Mouse (Mus musculus) 3T3-L1 (cell line): ENCODE data around the gene Mak.
A peak's percentile ranks its signal among the peaks of the same experiment; 100 is the strongest.

Experiments
- DNase-seq: peaks from one replicate; pipeline ENCODE4 v3.0.0-alpha.2; 2015; ENCODE audit warnings: low read depth, low spot score

The Mak gene

DNA sequence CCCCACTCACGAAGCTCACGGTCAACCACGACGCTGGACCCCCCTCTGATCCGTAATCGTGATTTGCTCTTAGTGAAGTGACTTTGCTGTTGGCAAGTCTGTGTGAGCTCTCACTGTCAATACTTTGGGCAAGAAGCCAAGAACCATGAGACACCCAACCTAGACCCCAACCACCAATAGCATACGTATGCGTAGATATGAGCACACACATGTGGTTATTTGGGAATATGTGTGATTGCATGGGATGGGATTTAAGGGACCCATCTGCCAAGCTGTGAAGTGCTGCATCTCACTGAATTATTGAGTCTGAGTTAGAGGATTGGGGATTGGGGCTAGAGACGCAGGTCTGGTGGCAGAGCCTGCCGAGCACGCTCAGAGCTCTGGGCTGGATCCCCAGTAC lies 7.9 kb downstream of the Mak start:
- DNase-seq: no peak

- DNase-seq: no peak
These were observed 11.9 kb downstream of the Mak start for GRCm38 (mm10) chr13:41067618-41068017.

DNA sequence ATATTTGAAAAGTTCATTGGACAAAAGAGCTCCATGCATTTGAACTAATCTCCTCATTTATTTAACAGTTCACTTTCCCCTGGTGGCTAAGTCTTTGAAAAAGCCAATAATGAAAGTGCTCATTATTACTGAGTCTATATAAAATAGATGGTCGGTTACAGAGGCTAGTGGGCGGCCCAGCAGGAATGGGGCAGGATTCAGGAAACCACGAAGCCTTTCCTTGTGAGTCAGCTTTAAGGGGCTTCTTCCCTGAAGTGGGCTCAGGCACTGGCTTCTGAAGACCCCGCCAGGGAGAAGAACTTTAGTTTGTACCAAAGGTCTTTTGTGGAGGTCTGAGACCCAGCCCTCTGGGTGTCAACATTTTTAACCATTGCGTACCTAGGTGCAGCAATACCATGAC lies 27.5 kb downstream of the Mak start:
- no peak for DNase-seq

DNA sequence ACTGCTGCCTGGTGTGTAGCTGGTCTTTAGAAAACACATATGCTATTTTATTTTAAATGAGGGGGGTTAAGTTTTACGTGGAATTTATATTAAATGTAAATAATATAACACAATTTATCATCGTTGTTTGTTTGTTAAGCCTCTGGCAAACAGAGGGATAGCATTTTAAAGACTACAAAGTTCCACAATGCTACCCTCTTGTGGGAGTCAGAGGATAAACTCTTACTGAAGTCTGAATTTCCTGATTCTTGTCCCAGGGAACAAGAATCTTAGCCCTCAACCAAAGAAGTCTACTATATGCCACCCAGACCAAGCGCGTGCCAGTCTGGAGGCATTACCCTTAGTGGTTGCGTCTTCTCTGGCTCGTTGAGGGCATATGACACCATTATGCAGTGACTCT lies 32.2 kb downstream of the Mak start:
- peak; percentile 12 for DNase-seq

DNA sequence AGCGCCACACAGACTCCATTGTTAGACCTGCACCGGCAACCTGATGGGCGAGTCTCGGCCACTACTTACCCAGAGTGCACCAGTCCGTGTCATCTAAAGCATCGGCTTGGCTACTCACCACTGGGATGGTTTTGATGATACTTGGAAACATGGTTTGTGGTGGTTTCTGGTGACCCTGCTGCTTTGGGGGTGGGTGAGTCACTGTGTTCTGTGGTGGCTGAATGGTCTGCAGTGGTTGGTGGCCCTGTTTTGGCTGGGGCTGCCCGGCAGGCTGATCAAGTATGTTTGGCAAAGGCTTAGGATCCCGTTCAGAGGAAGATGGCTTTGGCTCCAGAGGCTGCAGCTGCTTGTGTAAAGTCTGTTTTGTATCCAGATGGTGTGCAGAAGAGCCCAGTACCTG lies 33.6 kb downstream of the Mak start:
- DNase-seq: no peak

GRCm38 (mm10) chr13:41042511-41042910 lies 37.0 kb downstream of the Mak start:
- no peak for DNase-seq

DNA sequence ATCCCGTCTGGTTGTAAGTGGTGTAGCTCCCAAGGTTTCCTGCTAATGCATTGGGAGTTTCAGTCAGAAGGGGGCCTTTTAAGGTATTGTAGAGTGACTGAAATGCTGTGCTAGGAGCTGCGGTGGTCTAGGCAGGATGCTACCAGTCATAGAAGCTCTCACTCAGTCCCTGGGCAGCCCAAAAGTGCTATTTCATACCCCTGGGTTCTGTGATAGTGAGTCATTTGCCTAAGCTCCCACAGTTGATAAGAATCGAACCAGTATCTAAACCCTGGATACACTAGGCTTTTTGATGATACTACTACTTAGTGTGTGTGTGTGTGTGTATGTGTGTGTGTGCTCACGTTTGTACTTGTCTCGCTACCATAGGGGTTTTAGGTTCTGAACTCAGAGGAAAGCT lies 49.4 kb downstream of the Mak start:
- no peak for DNase-seq

GRCm38 (mm10) chr13:41022099-41022498 lies 57.4 kb downstream of the Mak start:
- DNase-seq: no peak

DNA sequence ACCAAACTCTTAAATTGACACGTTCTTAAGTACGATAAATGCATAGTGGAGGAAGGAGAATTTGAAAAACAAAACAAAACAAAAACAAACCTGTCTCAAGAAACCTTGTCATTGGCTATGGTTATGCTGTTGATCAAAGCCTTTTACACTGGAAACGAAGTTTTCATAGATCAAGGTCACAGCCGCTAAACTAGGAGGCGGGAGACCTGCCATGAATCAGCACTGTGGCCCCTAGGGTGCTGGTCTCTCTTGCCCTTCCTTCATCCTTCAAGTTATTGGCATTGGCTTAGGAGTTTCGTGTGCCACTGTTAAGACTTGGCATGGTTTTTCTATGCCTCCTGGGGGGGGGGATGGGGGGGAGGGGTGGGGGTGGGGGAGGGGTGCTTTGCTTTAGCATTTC lies 57.9 kb downstream of the Mak start:
- no peak for DNase-seq

- no peak for DNase-seq
These were observed 59.0 kb downstream of the Mak start for GRCm38 (mm10) chr13:41020494-41020893.

- DNase-seq: no peak
These were observed 60.5 kb downstream of the Mak start for GRCm38 (mm10) chr13:41018756-41019591.

- DNase-seq: no peak
These were observed 61.3 kb downstream of the Mak start for GRCm38 (mm10) chr13:41018236-41018635.

GRCm38 (mm10) chr13:41017832-41018231 lies 61.7 kb downstream of the Mak start:
- DNase-seq: no peak

DNA sequence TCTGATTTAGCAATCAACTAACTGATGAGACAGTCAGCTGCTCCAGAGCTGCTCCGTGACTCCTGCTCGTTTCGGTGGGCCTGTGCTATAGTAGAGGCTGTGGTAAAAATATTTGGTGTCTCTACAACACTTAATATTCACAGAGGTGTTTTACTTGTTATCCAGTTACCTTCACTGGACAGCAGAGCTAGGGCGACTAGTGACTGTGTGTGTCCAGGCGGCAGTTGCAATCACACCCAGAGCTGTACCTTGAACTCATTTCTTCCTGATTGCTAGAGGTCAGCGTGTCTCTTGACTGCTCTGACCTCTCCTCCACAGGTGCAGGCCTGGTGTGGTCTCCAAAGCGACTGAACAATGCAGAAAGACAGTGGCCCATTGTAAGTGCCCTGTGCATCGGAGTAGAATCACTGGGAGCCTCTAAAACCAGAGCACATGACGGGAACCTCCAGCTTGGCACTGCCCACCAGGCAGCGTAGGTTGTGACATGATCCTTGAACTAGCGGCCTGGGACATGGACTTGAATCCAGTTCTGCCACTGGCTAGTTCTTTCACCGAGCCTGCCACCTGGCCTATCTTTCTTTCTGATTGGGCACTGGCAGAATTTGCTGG lies 62.6 kb downstream of the Mak start:
- peak; percentile 5 for DNase-seq

DNA sequence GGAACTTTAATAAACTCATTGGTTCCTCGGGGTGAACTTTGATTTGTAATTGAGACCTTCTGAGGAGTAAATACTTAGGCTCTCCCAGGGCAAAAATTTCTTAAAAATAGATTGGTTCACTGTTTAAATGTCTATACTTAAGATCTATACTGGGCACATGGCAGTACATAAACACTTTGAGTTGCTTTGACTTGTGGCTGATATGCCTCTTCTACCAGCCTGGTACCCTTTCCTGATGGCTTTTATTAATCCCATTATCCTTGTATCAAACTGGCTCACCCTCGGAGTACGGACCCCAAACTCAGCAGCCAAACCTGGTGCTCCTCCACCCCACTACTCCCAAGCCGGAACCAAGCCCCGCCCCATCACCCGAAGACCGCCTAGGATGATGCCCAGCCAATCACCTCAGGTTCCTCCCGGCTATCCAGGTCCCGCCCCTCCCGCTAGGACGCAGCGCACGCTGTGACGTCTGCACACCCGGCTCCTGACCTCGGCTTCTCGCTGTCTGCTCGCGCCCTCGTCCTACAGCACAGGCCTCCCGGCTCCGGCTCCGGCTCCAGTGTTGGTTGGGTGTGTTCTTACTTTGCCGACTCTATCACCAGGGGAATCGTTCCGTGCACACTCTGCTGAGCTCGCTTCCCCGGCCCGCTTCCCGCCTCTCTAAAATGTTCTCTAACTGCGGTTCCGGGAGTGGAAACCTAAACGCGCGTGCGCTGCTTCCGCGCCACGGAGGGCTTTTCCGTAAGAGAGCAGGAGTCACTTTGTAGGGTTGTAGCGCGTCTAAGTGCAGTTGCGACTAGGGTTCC lies 63.5 kb downstream of the Mak start, which contains the start of gene Tmem14c:
Gene Tmem14c (plus strand): TSS at position 464 of the 806 bp plus-strand sequence.
- peak; percentile 94 for DNase-seq

- peak; percentile 42 for DNase-seq
These were observed 70.6 kb downstream of the Mak start for GRCm38 (mm10) chr13:41008946-41009345.

DNA sequence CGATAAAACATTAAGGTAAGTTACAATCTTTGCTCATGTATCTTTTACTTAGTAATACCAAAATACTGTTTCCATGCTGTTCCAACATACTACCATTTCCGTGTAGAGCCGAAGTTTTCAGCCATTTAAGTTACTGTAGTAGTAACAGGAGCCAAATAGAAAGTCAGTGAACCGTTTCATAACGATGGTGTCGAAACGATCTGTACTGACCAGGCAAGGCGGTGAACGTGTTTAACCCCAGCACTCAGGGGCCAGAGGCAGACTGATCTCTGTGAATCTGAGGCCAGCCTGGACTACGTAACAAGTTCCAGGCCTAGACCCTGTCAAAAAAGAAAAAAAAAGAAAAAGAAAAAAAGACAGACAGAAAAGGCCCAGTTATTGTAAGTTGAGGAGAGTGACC lies 71.2 kb downstream of the Mak start:
- no peak for DNase-seq

DNA sequence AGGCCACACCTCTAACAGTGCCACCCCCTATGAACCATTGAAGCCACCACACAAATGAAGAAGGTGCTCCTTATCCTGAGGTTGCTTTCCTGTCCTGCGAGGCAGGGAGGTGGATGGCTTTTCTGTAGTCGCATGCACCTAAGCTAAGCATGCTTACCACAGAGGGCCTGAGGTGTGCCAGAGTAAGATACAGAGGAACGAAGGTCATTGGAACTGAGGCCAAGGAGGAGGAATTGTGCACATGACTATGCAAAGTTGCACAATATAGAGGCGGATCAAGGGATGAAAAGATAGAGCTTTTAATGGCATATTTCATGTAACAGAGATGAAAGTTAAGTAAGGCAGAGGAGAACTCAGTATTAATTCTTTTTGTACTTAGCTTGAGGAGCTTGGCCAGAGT lies 73.3 kb downstream of the Mak start:
- no peak for DNase-seq

GRCm38 (mm10) chr13:41002001-41002400 lies 77.5 kb downstream of the Mak start:
- peak; percentile 15 for DNase-seq

GRCm38 (mm10) chr13:41000926-41001639 lies 78.4 kb downstream of the Mak start, which contains the start of gene Pak1ip1:
Gene Pak1ip1 (plus strand): TSS chr13:41001023.
- peak; percentile 90 for DNase-seq

DNA sequence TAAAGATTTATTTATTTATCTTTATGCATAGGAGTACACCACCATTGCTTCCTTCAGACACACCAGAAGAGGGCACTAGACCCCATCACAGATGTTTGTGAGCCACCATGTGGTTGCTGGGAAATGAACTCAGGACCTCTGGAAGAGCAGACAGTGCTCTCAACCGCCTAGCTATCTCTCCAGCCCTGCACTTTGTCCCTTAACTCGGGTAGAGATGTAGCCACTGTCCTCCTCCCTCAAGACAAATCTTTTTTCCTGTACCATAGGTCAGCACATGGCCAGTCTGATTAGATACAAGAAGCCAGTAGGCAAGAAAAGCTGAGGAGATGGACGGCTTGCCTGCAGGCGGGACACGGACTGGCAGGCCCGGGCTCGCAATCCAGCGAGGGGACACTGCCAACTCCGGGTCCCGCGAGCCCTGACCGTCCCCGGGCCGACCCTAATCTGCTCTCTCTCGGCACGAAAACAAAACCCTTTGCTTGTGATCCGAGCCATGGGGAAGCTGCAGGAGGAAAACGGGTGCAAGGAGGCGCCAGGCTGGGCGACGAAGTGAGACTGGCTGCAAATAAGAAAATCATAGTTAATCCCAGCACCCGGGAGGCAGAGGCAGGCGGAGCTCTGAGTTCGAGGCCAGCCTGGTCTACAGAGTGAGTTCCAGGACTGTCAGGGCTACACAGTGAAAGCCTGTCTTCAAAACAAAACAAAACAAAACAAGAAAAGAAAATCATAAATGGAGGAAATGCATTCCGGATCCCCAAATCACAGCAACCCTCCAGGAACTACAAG lies 79.2 kb downstream of the Mak start:
- DNase-seq: peak; percentile 79
